Mouse (Mus musculus): ENCODE measurements around the gene Gif.

DNA sequence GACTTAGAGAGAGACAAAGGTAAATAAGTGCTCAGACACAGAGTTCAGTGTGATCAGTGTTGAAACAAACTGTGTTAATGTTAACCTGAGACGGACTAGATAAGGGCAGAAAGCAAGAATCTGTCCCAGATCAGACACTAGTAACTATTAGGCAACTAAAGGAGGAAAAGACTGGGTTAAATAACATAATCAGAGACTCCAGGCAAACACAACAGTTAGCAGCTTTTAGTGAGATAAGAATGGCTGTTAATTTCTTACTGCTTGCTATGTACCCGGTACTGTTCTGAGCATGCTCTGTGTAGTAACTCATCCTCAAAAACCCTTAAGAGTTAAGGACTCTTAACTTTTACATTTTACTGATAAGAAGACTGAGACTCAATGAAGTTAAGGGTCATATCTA is 21.4 kb upstream of the Gif start:
- no peak for TF ChIP-seq GATA1 (IDR thresholded peaks at IDR 0.05; ENCODE audit: low read length)
- TF ChIP-seq TAL1 (IDR thresholded peaks at IDR 0.05; ENCODE audit: low read length), result no peak; the same call in 2 of the 3 replicates
